Mouse (Mus musculus) neural tube, embryonic 12.5 days (tissue): ENCODE data around the gene Samd3. TPM values are rescaled to one million over a fixed set of nuclear protein-coding genes. Genes with fewer than 3 reads are reported as not detected.

Experiments used
- ATAC-seq: fragments of 200-750 bp; cut with Nextera tagmentation; 2 replicates; pipeline ENCODE4 v1.8.0; 2017; ENCODE audit warnings: low read depth, mild to moderate bottlenecking, moderate TSS enrichment, moderate library complexity; ENCODE audit not compliant: low FRiP score
- H3K27ac ChIP-seq: fragments of 300-500 bp; sonication (generic); 2 replicates; pipeline ENCODE4 v1.5.1; 2016
- H3K27me3 ChIP-seq: fragments of 300-500 bp; sonication (generic); replicated peaks from 2 replicates; pipeline ENCODE4 v1.6.1; 2016; ENCODE audit warnings: mild to moderate bottlenecking
- H3K36me3 ChIP-seq: fragments of 300-500 bp; sonication (generic); 2 replicates; pipeline ENCODE4 v1.6.1; 2016; ENCODE audit warnings: mild to moderate bottlenecking
- H3K4me1 ChIP-seq: fragments of 300-500 bp; sonication (generic); 2 replicates; pipeline ENCODE4 v1.6.1; 2016
- H3K4me2 ChIP-seq: fragments of 300-500 bp; sonication (generic); replicated peaks from 2 replicates; pipeline ENCODE4 v1.6.1; 2016; ENCODE audit warnings: mild to moderate bottlenecking
- H3K4me3 ChIP-seq: fragments of 300-500 bp; sonication (generic); 2 replicates; pipeline ENCODE4 v1.5.1; 2016
- H3K9ac ChIP-seq: fragments of 300-500 bp; sonication (generic); 2 replicates; pipeline ENCODE4 v1.6.1; 2016; ENCODE audit warnings: mild to moderate bottlenecking
- H3K9me3 ChIP-seq: fragments of 300-500 bp; sonication (generic); 2 replicates; pipeline ENCODE4 v1.6.1; 2016; ENCODE audit warnings: mild to moderate bottlenecking
- WGBS: fragments of 180-500 bp; shearing (Covaris S2); methylation state at CpG from one replicate; pipeline ENCODE4 v1.1.7; 2016; 5-methylcytosine and 5-hydroxymethylcytosine counted together
- polyA plus RNA-seq: library from polyadenylated mRNA; unstranded; fragments of >200 nt; fragmentation: Nextera tagmentation; extraction: Ambion mirVana; gene quantifications from 2 replicates; pipeline ENCODE4 v1.2.1, GENCODE M21; 2016

Samd3 gene
- polyA plus RNA-seq, 1 experiment from 2014 or later: 0.13 TPM

DNA sequence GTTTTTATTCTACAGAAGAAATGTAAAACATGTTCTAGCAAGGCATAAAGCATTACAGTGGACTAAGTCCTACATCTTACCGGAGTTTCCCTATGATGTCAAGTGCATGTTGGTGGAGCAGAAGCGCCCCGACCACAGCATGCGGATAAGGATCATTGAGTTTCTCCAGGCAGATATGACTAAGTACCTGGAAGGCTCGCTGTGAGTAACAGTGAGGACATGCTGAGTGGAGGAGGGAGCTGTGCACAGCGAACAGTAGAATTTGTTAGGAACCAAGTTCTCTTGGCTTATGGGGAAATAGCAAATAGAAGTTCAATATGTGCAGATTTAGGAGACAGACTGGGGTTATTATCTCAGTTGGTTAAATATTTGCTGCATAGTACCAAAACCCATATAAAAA is 15.0 kb downstream of the Samd3 start:
- no peak overlapping the region for H3K27ac ChIP-seq
- H3K4me1 ChIP-seq: no peaks in the 10 kb centered on the region
- H3K9ac ChIP-seq: no peak overlapping the region
- WGBS: 85% methylated on average over 6 of the region's 6 CpGs
- H3K9me3 ChIP-seq: no peaks in the 10 kb centered on the region
- H3K36me3 ChIP-seq: no peaks in the 10 kb centered on the region
- ATAC-seq: no peak
- H3K27me3 ChIP-seq: no peaks in the 10 kb centered on the region
- H3K4me2 ChIP-seq: no peak overlapping the region
- no peak overlapping the region for H3K4me3 ChIP-seq

DNA sequence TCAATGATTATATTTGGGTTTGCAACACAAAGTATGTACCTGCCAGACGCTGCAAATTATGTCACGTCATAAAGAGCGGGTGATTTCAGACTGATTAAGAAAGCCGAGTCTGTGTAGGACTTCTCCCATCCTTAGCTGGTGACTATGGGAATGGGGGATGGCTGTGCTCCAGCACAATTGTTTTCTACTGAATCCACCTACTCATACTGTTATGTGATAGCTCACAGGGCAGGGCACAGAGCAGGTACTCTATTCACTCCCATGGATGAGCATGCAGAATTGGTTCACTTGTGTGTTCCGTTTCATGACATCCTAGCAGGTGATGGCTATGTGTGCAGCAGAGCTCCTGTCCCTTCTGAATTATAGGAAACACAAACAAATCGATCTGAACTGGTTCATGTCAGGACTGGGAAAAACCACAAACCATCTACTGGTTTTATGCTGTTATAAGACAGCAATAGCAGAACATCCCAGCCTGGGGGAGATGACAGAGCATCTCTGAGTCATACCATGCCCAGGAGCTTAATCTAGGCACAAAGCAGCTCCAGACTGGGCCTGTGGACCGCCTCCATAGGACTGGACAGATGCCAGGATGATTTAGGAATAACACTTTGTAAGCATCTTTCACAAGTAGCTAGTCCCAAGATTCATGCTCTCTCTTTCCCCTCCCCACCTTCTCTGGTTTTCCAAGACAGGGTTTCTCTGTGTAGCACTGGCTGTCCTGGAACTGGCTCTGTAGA is 20.1 kb downstream of the Samd3 start:
- no peak for ATAC-seq
- Histone ChIP-seq H3K4me3 (no peak overlapping the region), H3K4me1 (no peaks in the 10 kb centered on the region), H3K9me3 (no peaks in the 10 kb centered on the region), H3K36me3 (no peaks in the 10 kb centered on the region), H3K27me3 (no peaks in the 10 kb centered on the region), H3K9ac (no peak overlapping the region), H3K27ac (no peak overlapping the region), H3K4me2 (no peak overlapping the region)
- WGBS: 88% methylated on average over 7 of the region's 7 CpGs

DNA sequence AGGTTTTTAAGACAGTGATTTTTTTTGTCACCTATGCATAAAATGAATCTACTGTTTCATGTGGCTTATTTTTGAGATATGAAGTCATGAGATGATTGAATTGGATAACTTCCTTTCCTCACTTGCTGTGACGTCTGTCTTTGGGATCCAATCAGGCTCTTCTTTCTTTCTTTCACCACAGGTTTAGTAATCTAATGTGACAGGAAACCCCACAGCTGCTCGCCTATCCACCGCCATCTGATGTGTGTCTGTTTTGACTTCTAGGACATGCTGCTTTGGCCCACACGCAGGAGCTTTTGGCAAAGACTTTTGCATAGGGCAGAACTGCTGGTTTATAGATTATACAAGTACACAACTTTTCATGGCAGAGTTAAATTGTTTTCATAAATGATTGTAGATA is 30.4 kb downstream of the Samd3 start:
- no peak overlapping the region for H3K9ac ChIP-seq
- ATAC-seq: no peak
- WGBS: 79% methylated on average over 4 of the region's 4 CpGs

DNA sequence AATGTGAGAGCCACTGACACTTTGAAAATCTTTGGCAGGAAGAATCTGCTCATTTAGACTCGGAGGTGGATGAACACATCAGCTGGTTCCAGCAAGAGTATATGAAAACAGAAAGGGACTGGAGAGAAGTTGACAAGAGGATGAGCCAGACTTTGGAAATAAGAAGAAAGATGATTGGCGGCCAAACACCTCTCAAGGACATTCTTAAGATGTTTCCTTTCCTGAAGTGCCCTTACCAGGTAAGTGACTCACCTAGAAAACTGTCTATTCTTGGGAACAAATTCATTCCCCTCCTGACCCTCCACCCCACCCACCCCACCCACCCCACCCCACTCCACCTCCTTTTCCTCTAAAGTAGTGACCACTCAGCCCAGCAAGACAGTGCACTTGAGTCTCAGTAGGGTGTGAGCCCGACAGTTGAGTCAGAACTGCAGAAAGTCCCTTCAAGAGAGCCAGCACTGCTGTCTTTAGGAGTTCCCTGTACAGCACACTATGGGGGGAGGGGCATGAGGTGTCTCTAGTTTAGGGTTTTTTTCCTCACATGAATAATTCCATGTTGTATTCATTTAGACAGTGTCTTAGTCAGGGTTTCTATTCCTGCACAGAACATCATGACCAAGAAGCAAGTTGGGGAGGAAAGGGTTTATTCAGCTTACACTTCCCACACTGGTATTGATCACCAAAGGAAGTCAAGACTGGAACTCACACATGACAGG is 34.4 kb downstream of the Samd3 start:
- Histone ChIP-seq H3K4me1 (no peaks in the 10 kb centered on the region), H3K9ac (no peak overlapping the region), H3K4me3 (no peak overlapping the region), H3K9me3 (no peaks in the 10 kb centered on the region), H3K36me3 (no peaks in the 10 kb centered on the region), H3K27ac (no peak overlapping the region), H3K27me3 (no peaks in the 10 kb centered on the region), H3K4me2 (no peak overlapping the region)
- no peak for ATAC-seq
- 83% methylated on average over 3 of the region's 3 CpGs for WGBS

More for the DNA sequence above, 30.4 kb downstream of the Samd3 start:
- H3K27me3 ChIP-seq: no peaks in the 10 kb centered on the region
- no peaks in the 10 kb centered on the region for H3K36me3 ChIP-seq
- H3K4me3 ChIP-seq: no peak overlapping the region
- no peaks in the 10 kb centered on the region for H3K9me3 ChIP-seq
- no peak overlapping the region for H3K4me2 ChIP-seq
- H3K27ac ChIP-seq: no peak overlapping the region
- H3K4me1 ChIP-seq: no peaks in the 10 kb centered on the region

DNA sequence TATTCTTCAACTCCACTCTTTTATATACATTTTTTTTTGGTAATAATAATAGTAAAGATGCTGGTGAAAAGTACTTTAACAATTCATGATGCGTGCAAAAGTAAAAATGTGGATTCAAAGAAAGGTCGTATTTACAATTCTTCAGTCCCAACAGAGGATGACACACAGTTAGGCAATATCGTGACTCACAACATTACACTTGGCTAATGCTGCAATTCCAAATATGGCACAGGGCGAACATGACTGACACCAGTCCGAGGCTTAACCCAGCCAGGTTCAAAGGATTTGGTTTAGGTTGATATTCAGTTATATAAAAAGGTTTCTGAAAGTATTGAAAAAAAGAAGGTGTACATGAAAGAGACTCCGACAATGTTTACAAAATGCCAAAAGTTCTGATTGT is 45.9 kb downstream of the Samd3 start:
- H3K9ac ChIP-seq: no peak overlapping the region
- no peak overlapping the region for H3K4me3 ChIP-seq
- no peaks in the 10 kb centered on the region for H3K9me3 ChIP-seq
- H3K4me1 ChIP-seq: no peaks in the 10 kb centered on the region
- 93% methylated on average over 6 of the region's 6 CpGs for WGBS
- peaks cover 35% of the 10 kb centered on the region for H3K36me3 ChIP-seq
- no peak overlapping the region for H3K27ac ChIP-seq
- no peak for ATAC-seq
- H3K4me2 ChIP-seq: no peak overlapping the region
- H3K27me3 ChIP-seq: no peaks in the 10 kb centered on the region

DNA sequence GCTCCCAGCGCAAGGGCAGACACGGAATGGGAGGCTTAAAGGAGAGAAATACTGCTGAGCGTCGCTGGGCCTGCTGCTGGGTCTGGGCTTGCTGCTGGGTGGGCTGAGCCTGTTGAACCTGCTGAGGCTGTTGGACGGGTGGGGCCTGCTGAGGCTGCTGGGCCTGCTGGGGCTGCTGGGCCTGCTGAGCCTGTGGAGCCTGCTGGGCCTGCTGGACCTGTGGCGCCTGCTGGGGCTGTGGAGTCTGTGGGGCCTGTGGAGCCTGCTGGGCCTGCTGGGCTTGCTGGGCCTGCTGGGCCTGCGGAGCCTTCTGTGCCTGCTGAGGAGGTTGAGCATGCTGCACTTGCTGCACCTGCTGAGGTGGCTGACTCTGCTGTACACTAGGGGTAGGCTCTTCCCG is 50.5 kb downstream of the Samd3 start:
- 75% methylated on average over 8 of the region's 8 CpGs for WGBS
- Histone ChIP-seq H3K36me3 (peaks cover 26% of the 10 kb centered on the region), H3K27me3 (no peaks in the 10 kb centered on the region), H3K9ac (no peak overlapping the region), H3K4me1 (no peaks in the 10 kb centered on the region), H3K27ac (no peak overlapping the region), H3K9me3 (no peaks in the 10 kb centered on the region), H3K4me3 (no peak overlapping the region), H3K4me2 (no peak overlapping the region)
- ATAC-seq: no peak

DNA sequence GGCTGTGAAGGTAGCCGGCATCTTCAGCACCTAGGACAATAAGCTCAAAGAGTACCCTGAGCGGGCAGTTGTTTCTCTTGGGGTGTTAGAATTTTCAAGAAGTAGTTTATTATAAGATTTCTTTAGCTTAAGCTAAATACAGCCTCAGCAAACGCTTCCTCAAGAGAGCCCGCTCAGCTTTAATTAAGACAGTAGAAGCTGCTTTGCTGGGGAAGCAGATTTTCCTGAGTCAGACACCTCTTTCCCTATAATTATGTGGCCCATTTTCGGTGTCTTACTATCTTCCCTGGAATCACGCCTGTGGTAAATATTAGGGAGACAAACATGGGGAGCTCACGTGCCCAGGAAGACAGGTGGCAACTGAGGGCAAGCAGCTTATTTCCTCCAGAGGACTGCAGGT is 57.6 kb downstream of the Samd3 start:
- H3K27ac ChIP-seq: no peak overlapping the region
- H3K9me3 ChIP-seq: no peaks in the 10 kb centered on the region
- no peak for ATAC-seq
- H3K36me3 ChIP-seq: peaks cover 16% of the 10 kb centered on the region; the same call in 1 of the 2 replicates
- H3K4me2 ChIP-seq: no peak overlapping the region
- no peaks in the 10 kb centered on the region for H3K27me3 ChIP-seq
- no peak overlapping the region for H3K9ac ChIP-seq
- 93% methylated on average over 7 of the region's 7 CpGs for WGBS
- H3K4me3 ChIP-seq: no peak overlapping the region
- no peaks in the 10 kb centered on the region for H3K4me1 ChIP-seq

DNA sequence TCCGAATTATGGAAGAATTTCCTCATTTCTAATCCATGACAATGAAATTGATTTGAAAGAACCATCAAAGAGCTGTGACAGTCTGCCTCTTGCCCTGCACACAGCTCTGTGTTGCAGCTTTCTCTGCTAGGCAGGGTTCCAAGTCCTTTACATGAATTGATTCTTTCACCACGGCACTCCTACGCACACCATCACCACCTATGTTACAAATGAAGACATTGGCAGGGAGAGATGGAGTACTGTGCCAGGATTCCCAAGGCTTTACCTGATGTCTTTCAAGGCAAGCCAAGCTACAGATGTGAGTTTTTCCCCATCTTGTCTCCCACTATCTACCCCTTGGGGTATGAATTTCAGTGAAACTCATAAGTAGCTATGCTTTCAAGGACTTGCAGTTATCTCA is 67.7 kb downstream of the Samd3 start:
- H3K4me1 ChIP-seq: no peaks in the 10 kb centered on the region
- H3K4me3 ChIP-seq: no peak overlapping the region
- H3K9ac ChIP-seq: no peak overlapping the region
- WGBS: 92% methylated on average over 3 of the region's 3 CpGs
- ATAC-seq: no peak
- H3K27ac ChIP-seq: no peak overlapping the region
- no peaks in the 10 kb centered on the region for H3K9me3 ChIP-seq
- peaks cover 28% of the 10 kb centered on the region for H3K36me3 ChIP-seq
- H3K27me3 ChIP-seq: no peaks in the 10 kb centered on the region
- no peak overlapping the region for H3K4me2 ChIP-seq

DNA sequence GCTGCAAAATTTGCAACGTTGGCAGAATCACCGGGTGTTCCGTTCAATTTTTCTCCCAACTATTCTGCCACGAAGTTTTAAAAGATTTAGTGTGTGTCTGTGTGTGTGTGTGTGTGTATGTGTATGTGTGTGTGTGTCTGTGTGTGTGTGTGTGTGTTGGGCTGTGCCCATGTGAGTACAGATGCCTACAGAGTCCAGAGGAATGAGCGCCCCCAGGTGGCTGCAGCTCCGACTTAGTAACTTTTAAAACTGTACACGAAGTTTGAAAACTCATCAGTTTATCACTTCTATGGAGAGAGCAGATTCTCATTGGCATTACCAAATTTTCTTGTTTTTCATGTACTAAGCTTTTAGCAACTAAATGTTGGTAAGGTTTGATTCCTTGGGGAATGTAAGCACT is 68.1 kb downstream of the Samd3 start:
- H3K4me3 ChIP-seq: no peak overlapping the region
- H3K9me3 ChIP-seq: no peaks in the 10 kb centered on the region
- H3K36me3 ChIP-seq: peaks cover 24% of the 10 kb centered on the region
- no peak overlapping the region for H3K9ac ChIP-seq
- no peak for ATAC-seq
- H3K27me3 ChIP-seq: no peaks in the 10 kb centered on the region
- H3K4me1 ChIP-seq: no peaks in the 10 kb centered on the region
- WGBS: 91% methylated on average over 7 of the region's 7 CpGs
- no peak overlapping the region for H3K4me2 ChIP-seq
- H3K27ac ChIP-seq: no peak overlapping the region

DNA sequence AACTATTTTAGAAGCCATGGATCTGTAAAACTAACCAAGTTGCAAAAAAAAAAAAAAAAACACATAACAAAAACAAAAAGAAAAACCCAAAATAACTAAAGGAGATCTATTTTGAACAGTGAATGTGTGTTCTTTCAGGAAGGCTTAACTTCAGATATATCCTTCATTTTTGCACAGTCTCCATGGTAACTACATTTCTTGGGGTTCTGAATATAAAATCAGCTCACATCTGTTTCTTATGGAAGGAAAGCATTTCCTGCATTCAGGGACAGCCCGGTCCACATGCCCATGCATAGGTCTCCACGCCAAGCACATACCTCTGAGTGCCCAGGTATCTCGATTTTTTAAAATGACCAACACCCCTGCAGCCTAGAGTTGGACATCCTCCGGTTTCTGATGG is 72.8 kb downstream of the Samd3 start:
- Histone ChIP-seq H3K4me3 (no peak overlapping the region), H3K4me2 (no peak overlapping the region), H3K9ac (no peak overlapping the region), H3K27ac (no peak overlapping the region), H3K27me3 (no peaks in the 10 kb centered on the region), H3K9me3 (no peaks in the 10 kb centered on the region), H3K4me1 (no peaks in the 10 kb centered on the region), H3K36me3 (peaks cover 7% of the 10 kb centered on the region)
- ATAC-seq: no peak
- WGBS: 93% methylated on average over 4 of the region's 4 CpGs

DNA sequence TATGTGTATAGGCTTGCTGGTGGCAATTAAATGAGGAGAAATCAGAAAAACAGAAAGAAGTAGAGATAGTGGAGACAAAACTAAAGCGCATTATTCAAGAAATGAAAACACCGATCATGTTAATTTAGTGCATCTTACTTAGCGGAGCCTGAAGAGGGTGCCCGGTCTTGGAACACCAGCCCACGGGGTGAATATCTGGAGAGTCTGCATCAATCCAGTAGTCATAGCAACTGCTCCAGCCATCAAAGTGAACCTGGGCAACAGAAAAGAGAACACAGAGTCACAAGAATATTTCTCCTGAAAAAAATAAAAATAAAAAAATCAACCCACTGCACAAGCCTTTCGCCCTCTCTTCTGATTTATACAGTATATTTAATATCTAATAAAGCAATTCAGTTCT is 74.0 kb downstream of the Samd3 start:
- no peak overlapping the region for H3K4me3 ChIP-seq
- 91% methylated on average over 6 of the region's 6 CpGs for WGBS
- ATAC-seq: no peak
- no peak overlapping the region for H3K9ac ChIP-seq
- no peaks in the 10 kb centered on the region for H3K4me1 ChIP-seq
- H3K27me3 ChIP-seq: no peaks in the 10 kb centered on the region
- H3K4me2 ChIP-seq: no peak overlapping the region
- H3K36me3 ChIP-seq: peaks cover 11% of the 10 kb centered on the region
- no peaks in the 10 kb centered on the region for H3K9me3 ChIP-seq
- H3K27ac ChIP-seq: no peak overlapping the region

DNA sequence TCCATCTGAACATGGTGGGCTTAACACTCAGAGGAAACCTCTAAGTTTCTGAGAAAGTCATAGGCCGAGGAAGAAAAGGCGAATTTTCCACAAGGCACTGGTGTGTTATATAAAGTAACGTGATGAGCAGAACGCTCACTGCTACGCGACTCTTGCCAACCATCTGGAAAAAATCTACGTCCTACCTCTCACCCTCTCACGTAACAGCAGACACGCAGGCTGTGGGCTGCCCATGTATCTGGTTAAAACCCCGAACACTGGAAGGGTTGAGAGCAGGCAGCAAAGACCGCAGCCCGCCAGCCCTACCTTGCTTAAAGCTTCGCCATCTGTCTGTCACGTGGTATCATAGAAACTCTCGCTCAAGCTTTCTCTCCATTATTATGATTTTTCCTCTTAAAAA is 84.8 kb downstream of the Samd3 start:
- Histone ChIP-seq H3K27me3 (no peaks in the 10 kb centered on the region), H3K4me1 (no peaks in the 10 kb centered on the region), H3K4me3 (no peak overlapping the region), H3K36me3 (peaks cover 47% of the 10 kb centered on the region), H3K27ac (no peak overlapping the region), H3K9ac (no peak overlapping the region), H3K4me2 (no peak overlapping the region), H3K9me3 (no peaks in the 10 kb centered on the region)
- WGBS: 90% methylated on average over 15 of the region's 15 CpGs
- no peak for ATAC-seq

DNA sequence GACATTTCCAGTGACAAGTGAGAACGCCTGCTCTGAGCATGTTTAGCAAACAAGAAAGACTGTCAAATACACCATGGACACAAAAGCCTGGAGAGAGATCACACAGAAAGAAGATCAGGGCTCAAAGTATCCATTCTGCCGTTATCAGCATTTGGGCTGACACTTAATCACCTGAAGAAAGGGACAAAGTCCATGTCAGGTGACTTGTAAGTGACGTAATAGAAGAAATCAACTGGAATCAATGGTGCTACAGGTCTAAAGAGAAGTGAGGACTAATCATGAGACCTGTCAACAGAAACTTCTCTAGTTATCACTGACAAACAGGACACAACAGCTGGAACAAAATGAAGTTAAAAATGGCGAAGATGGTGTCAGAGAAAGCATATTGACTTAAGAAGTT is 91.2 kb downstream of the Samd3 start:
- Histone ChIP-seq H3K27me3 (no peaks in the 10 kb centered on the region), H3K36me3 (peaks cover 24% of the 10 kb centered on the region), H3K9me3 (no peaks in the 10 kb centered on the region), H3K27ac (no peak overlapping the region), H3K4me1 (no peaks in the 10 kb centered on the region), H3K4me3 (no peak overlapping the region), H3K9ac (no peak overlapping the region), H3K4me2 (no peak overlapping the region)
- WGBS: 91% methylated on average over 4 of the region's 4 CpGs
- no peak for ATAC-seq
